Mouse (Mus musculus) lung, adult 10 weeks (tissue): ENCODE data around the gene Try10. TPM values are rescaled to one million over a fixed set of nuclear protein-coding genes. Genes with fewer than 3 reads are reported as not detected.

Experiments
- polyA plus RNA-seq: library from polyadenylated mRNA; stranded (reverse); fragments of 350-450 nt; fragmentation: Illumina TruSeq; extraction: RNeasy Lipid Tissue Mini Kit (QIAGEN cat#74804); gene quantifications from one replicate; pipeline ENCODE4 v1.2.3, GENCODE M21; 2014; ENCODE audit warnings: low read depth, low replicate concordance; ENCODE audit not compliant: insufficient read depth

Gene Try10
- polyA plus RNA-seq: not detected

DNA sequence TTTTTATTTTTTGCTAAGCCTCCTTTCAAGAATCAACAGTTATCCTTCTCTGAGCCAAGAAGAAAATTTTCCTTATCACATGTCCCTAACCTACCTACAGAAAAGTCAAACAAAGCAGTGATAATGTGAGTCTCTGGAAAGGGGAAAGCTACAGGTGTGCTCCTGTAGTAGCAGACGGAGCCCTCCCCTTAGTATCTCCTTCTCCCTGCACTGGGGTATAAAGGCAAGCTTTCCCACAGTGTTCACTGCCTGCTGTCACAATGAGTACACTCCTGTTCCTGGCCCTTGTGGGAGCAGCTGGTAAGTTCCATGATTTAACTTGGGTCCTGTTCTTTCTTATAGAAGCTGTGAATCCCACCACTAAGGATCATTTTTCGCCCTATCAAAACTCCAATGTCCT is at the start of gene Try10:
TSS of gene Try10 (plus strand) at position 174 of the 400 bp plus-strand sequence.

DNA sequence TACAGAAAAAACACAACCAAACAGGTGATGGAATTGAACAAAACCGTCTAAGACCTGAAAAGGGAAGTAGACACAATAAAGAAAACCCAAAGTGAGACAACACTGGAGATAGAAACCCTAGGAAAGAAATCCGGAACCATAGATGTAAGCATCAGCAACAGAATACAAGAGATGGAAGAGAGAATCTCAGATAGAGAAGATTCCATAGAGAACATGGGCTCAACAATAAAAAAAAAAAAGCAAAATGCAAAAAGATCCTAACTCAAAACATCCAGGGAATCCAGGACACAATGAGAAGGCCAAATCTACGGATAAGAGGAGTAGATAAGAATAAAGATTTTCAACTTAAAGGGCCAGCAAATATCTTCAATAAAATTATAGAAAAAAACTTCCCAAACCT is 37.2 kb upstream of the Try10 start, which contains the start of gene Try5:
TSS of gene Try5 (minus strand) at position 101 of the 400 bp plus-strand sequence.

DNA sequence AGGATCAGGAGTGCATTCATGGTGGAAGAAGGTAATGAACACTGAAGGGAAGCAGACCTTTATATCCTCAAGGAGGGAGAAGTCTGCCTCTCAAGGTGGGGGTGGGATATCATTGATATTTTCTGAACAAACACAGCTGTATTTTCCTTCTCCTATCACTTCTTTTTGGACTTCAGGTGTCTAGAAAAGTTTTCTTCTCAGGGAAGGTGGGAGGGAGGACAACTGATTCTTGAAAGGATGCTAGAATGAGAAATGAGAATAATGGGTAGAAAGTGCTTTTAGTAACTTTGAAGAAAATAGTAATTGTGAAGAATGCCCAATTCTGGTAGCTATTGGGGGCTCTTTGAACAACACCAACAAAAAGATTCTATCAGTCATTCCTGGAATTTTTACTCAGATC is 23.7 kb downstream of the Try10 start, which contains the start of gene Prss3:
TSS of gene Prss3 (minus strand) at position 101 of the 400 bp plus-strand sequence.

DNA sequence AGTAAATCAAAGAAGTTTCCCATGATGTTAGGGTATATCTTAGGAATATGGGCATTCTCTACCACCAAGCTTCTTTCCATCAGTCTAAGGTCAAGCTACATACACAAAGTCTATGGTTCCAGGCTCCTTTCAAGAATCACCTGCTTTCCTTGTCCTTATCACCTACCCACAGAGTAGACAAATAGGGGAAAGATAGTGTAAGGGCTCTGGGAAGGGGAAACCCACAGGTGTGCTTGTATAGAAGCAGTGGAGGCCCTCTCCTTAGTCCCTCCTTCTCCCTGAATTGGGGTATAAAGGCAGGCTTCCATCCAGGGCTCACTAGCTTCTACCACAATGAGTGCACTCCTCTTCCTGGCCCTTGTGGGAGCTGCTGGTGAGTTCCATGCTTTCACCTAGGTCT is 38.2 kb downstream of the Try10 start, which contains the start of gene Gm5771:
TSS of gene Gm5771 (plus strand) at position 301 of the 400 bp plus-strand sequence.

Other genes starting within 250 kb of the Try10 start
- gene Try4, start 51.8 kb upstream of the Try10 start, polyA plus RNA-seq: not detected
- gene Try5, start 37.3 kb upstream of the Try10 start, polyA plus RNA-seq: not detected
- not detected for gene Prss3, start 23.6 kb downstream of the Try10 start, polyA plus RNA-seq
- not detected for gene Gm5771, start 38.3 kb downstream of the Try10 start, polyA plus RNA-seq
- gene Gm10334, start 92.0 kb downstream of the Try10 start, polyA plus RNA-seq: not detected
- not detected for gene Prss1, start 104.8 kb downstream of the Try10 start, polyA plus RNA-seq
- not detected for gene Prss2, start 167.7 kb downstream of the Try10 start, polyA plus RNA-seq